Mouse (Mus musculus) cortical plate, adult 2 months (tissue): ENCODE results near the gene Syk.

Experiments
- CTCF ChIP-seq: fragments of 200-500 bp; IDR thresholded peaks from 2 replicates; pipeline ENCODE4 v1.5.1; 2011; ENCODE audit warnings: mild to moderate bottlenecking, control low read depth, low read length; ENCODE audit not compliant: insufficient read depth; ENCODE audit errors: extremely low read depth
- POLR2A ChIP-seq: fragments of 200-500 bp; IDR thresholded peaks from 2 replicates; pipeline ENCODE4 v1.6.1; 2011; ENCODE audit warnings: mild to moderate bottlenecking, low read length, control low read depth; ENCODE audit not compliant: insufficient read depth; ENCODE audit errors: extremely low read depth

DNA sequence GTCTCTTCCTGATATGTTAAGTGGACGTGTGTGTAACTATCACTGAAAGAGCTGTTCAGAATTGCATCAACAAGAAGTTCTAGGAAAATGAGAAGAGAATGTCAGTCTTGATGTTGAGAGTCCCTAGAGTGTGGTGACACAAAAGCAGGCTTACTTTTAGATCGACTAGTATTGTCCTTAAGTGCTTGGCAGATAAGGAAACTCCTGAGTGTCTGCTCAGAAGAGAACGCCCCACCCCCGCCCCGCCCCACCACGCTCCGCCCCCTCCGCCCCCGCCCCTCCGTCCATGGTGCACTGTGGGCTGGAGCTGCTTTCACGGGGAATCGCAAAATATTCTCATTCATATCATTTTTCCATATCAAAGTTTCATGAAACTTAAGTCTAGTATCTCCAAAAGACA lies 91.9 kb downstream of the Syk start:
- TF ChIP-seq POLR2A: no peak
- no peak for TF ChIP-seq CTCF
